ENCODE assay signal across 16 mouse cellular contexts in genomic region chr16:7206116-7206900, GRCm38 (mm10).
A peak's percentile ranks its signal among the peaks of the same experiment; 100 is the strongest.
DNase-seq lines count a peak whose midpoint lies in the region; ATAC-seq lines count a peak whose summit lies in the region.
"Had no signal": no experiment of that assay in that cellular context is flagged by ENCODE, and none has a peak within 500 bp of the region (broad histone marks: within the 10 kb centered on the region; RNA-seq: fewer than 3 reads in every experiment).

No protein-coding gene starts in this region.

- DNase-seq in kidney, adult 9 months: peak; percentile 64
- no peak for DNase-seq in kidney, adult 18-20 months
- DNase-seq in kidney, postnatal 14 days: peak; percentile 9
- DNase-seq in lung, postnatal 14 days: no peak
- no peak for DNase-seq in lung, postnatal 10 days
- DNase-seq: adrenal gland, adult 8-10 months; cerebellum, adult 11-12 months; cerebellum, adult 9-10 months; cerebellum, postnatal 36 days; gastrocnemius, adult 2 months; gastrocnemius, postnatal 36 days; heart, adult 11 months; heart, postnatal 36 days had no signal

- peak; percentile 92 for ATAC-seq in common myeloid progenitor, adult 5-6 weeks (replicated peaks; ENCODE audit: low read depth, poor library complexity, severe bottlenecking)
- ATAC-seq: forebrain, embryonic 14.5 days; hindbrain, embryonic 16.5 days had no signal

Comparison
In these comparisons a context has a peak if more than half of its experiments do, and no peak if none do; other contexts are left out.
1. DNase-seq: peak in kidney, adult 9 months (single experiment) and kidney, postnatal 14 days (single experiment); none in kidney, adult 18-20 months (single experiment), lung, postnatal 14 days (single experiment) and lung, postnatal 10 days (single experiment).